Mouse (Mus musculus) small intestine, adult 2 months (tissue): Measurements from ENCODE around the gene Lenep. TPM values are rescaled to one million over a fixed set of nuclear protein-coding genes. Genes with fewer than 3 reads are reported as not detected.

Experiments
- H3K27ac ChIP-seq: fragments of 200-500 bp; 2 replicates; pipeline ENCODE4 v1.5.1; 2012; ENCODE audit warnings: low read depth, low read length, control low read depth, inconsistent platforms; ENCODE audit not compliant: insufficient read depth
- H3K27me3 ChIP-seq: fragments of 200-500 bp; 2 replicates; pipeline ENCODE4 v1.6.1; 2012; ENCODE audit warnings: mild to moderate bottlenecking, moderate library complexity, low read length, inconsistent platforms; ENCODE audit not compliant: control insufficient read depth, insufficient read depth
- H3K36me3 ChIP-seq: fragments of 200-500 bp; 2 replicates; pipeline ENCODE4 v1.6.1; 2012; ENCODE audit warnings: mild to moderate bottlenecking, low read length, control low read depth, inconsistent platforms; ENCODE audit not compliant: control insufficient read depth, insufficient read depth
- H3K4me1 ChIP-seq: fragments of 200-500 bp; 2 replicates; pipeline ENCODE4 v1.6.1; 2012; ENCODE audit warnings: low read length, inconsistent platforms, mixed read lengths; ENCODE audit not compliant: control insufficient read depth, insufficient read depth, insufficient read length
- H3K4me3 ChIP-seq: fragments of 200-500 bp; 2 replicates; pipeline ENCODE4 v1.5.1; 2012; ENCODE audit warnings: low read depth, mild to moderate bottlenecking, control low read depth, inconsistent platforms, low read length, moderate library complexity
- CTCF ChIP-seq: fragments of 200-500 bp; IDR thresholded peaks from 2 replicates; pipeline ENCODE4 v1.5.1; 2012; ENCODE audit warnings: low read depth, mild to moderate bottlenecking, control low read depth, inconsistent platforms, low read length, moderate library complexity, mixed read lengths; ENCODE audit not compliant: insufficient replicate concordance, insufficient read length; ENCODE audit errors: extremely low read depth
- POLR2A ChIP-seq: fragments of 200-500 bp; IDR thresholded peaks from 2 replicates; pipeline ENCODE4 v1.6.1; 2012; ENCODE audit warnings: low read depth, mild to moderate bottlenecking, control low read depth, inconsistent platforms, low read length, moderate library complexity
- WGBS: fragments of 180-500 bp; shearing (Covaris S2); methylation state at CpG from one replicate; pipeline ENCODE4 v1.1.7; 2018; 5-methylcytosine and 5-hydroxymethylcytosine counted together
- polyA plus RNA-seq: library from polyadenylated mRNA; depleted of rRNA; stranded (reverse); fragments of >200 nt; gene quantifications from 2 replicates; pipeline ENCODE4 v1.2.3, GENCODE M21; 2012

The Lenep gene
- polyA plus RNA-seq, 1 experiment = not detected

- Histone ChIP-seq H3K4me1 (peaks cover 51% of the 10 kb centered on the region), H3K4me3 (no peak overlapping the region), H3K36me3 (peaks cover 84% of the 10 kb centered on the region), H3K27me3 (no peaks in the 10 kb centered on the region), H3K27ac (no peak overlapping the region)
- TF ChIP-seq POLR2A (no peak), CTCF (no peak)
- 91% methylated on average over 11 of the region's 11 CpGs for WGBS
These were observed 21.4 kb downstream of the Lenep start for GRCm38 (mm10) chr3:89381233-89381632.

DNA sequence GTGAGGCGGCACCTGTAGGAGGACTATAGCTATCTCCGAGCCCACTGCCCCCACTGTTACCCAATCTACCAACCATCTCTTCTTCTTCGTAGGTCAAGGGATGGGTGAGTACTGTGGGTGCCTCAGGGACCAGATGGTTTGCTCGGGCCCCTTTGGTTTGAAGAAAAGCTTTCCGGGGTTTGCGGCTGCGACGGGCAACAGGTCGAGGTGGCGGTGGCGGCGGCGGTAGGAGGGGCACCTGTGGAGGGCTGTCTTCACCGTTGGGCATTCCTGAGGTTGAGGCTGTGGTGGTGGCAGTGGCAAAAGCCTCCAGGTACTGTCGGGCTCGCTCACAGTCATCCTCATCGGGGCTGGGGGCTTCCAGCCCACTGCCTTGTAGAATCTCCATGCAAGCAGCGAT lies 21.9 kb downstream of the Lenep start:
- Histone ChIP-seq H3K4me3 (no peak overlapping the region), H3K36me3 (peaks cover 80% of the 10 kb centered on the region), H3K4me1 (peaks cover 45% of the 10 kb centered on the region), H3K27ac (no peak overlapping the region), H3K27me3 (no peaks in the 10 kb centered on the region)
- TF ChIP-seq POLR2A = no peak
- WGBS = 92% methylated on average over 18 of the region's 18 CpGs

DNA sequence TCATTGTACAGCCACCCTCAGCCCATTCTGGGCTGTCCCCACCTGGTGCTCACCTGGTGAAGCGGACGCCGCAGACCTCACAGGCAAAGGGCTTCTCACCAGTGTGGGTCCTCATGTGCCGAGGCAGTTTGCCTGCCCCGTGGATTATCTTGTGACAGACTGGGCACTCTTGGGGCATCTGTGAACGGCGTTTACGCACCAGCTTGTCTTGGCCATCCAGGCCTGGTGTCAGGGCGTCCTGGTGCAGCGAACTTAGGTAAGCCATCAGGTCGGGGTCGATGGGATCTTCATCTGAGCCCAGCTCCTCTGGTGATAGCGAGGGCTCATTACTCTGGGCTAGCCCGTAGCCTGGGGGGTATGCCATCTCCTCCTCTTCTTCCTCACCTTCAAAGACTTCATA lies 22.3 kb downstream of the Lenep start:
- 90% methylated on average over 14 of the region's 14 CpGs for WGBS
- H3K27me3 ChIP-seq = no peaks in the 10 kb centered on the region
- no peak overlapping the region for H3K4me3 ChIP-seq
- peaks cover 42% of the 10 kb centered on the region for H3K4me1 ChIP-seq
- H3K36me3 ChIP-seq = peaks cover 77% of the 10 kb centered on the region
- no peak overlapping the region for H3K27ac ChIP-seq
- TF ChIP-seq POLR2A (no peak), CTCF (no peak)

DNA sequence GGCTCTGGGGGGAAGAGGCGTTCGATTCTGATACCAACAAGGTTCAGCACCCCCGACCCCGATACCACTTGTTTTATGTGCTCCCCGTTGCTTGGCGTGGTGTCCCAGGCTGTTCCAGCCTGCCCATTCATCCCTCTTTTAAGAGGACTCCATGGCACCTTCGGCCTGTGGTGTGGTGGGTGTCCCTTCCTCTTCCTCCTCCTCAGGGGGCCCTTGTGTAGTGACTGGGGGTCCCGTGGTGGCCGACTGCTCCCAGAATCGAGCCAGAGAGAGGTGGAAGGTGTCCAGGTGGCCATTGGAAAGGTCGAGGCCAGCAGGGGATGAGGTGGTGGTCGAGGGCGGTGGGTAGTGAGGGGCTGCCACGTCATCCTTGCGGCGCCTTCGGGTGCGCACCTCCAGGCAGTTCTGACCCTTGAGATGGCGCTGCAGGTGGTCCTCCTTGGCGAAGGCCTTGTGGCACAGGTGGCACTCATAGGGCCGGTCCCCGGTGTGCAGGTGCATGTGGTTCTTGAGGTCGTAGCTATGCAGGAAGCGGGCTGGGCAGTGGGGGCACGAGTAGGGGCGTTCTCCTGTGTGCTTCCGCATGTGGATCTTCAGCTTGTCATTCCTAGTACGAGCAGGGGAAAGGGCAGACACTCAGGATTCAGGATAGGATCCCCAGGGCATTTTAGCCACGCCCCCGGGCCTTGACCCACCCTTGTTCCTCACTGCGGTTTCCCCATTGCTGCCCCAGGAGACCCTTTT lies 23.0 kb downstream of the Lenep start:
- H3K27ac ChIP-seq = no peak overlapping the region
- peaks cover 71% of the 10 kb centered on the region for H3K36me3 ChIP-seq
- TF ChIP-seq CTCF (no peak), POLR2A (no peak)
- 79% methylated on average over 31 of the region's 31 CpGs for WGBS
- no peak overlapping the region for H3K4me3 ChIP-seq
- no peaks in the 10 kb centered on the region for H3K27me3 ChIP-seq
- peaks cover 36% of the 10 kb centered on the region for H3K4me1 ChIP-seq

- no peaks in the 10 kb centered on the region for H3K27me3 ChIP-seq
- H3K4me1 ChIP-seq = peaks cover 25% of the 10 kb centered on the region
- 7% methylated on average over 28 of the region's 29 CpGs for WGBS
- no peak for TF ChIP-seq POLR2A
- peak; percentile 90 for TF ChIP-seq CTCF
- peaks cover 65% of the 10 kb centered on the region for H3K36me3 ChIP-seq
- H3K4me3 ChIP-seq = peak overlapping the region; percentile 57
- H3K27ac ChIP-seq = peak overlapping the region; percentile 67
These were observed 24.1 kb downstream of the Lenep start for GRCm38 (mm10) chr3:89378394-89379067.

- 80% methylated on average over 4 of the region's 4 CpGs for WGBS
These were observed 24.8 kb downstream of the Lenep start for GRCm38 (mm10) chr3:89377831-89378230.

DNA sequence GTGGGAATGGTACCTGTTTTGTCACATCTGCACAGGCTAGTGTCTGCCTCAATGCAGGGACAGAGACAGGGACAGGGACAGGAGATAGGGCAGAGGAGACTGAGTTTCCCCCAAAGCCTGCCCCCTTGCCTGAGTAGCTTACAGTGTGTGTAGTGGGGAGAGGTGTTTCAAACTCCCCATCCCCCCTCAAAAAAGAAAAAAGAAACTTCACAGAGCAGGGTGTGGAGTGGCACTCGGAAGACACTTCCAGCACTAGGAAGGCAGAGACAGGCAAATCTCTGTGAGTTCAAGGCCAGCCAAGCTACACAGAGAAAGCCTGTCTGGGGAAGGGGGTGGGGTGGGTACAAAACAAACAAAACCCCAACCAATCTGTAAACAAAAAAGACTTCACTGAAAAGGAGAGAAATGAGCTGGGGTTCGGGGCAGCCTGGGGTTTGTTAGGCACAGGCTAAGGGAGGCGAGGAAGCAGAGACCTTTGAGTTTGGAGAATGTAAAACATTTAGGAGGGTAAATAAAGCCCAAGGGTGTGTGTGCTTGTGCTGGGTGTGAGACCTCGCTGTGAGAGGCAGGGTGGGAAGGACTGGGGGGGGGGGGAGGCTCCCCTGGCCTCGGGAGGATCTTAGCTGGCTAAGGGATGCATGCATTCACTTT lies 28.9 kb downstream of the Lenep start:
- H3K36me3 ChIP-seq = peaks cover 23% of the 10 kb centered on the region
- TF ChIP-seq POLR2A (no peak), CTCF (no peak)
- H3K4me1 ChIP-seq = peaks cover 9% of the 10 kb centered on the region
- H3K27ac ChIP-seq = no peak overlapping the region
- no peaks in the 10 kb centered on the region for H3K27me3 ChIP-seq
- 28% methylated on average over 5 of the region's 5 CpGs for WGBS
- H3K4me3 ChIP-seq = no peak overlapping the region

More at GRCm38 (mm10) chr3:89377831-89378230, 24.8 kb downstream of the Lenep start:
- peaks cover 22% of the 10 kb centered on the region for H3K4me1 ChIP-seq
- no peaks in the 10 kb centered on the region for H3K27me3 ChIP-seq
- H3K36me3 ChIP-seq = peaks cover 59% of the 10 kb centered on the region
- no peak overlapping the region for H3K4me3 ChIP-seq
- peak overlapping the region; percentile 48; the same call in 1 of the 2 replicates for H3K27ac ChIP-seq
- TF ChIP-seq CTCF (no peak), POLR2A (no peak)
